Mouse (Mus musculus) megakaryocyte progenitor cell, adult 5-6 weeks (primary cell): ENCODE results near the gene A3galt2. TPM values are rescaled to one million over a fixed set of nuclear protein-coding genes. Genes with fewer than 3 reads are reported as not detected.

Source experiments
- ATAC-seq: replicated peaks from 2 replicates; pipeline ENCODE4 v1.8.0; 2016; ENCODE audit warnings: mild to moderate bottlenecking, moderate TSS enrichment, inconsistent platforms; ENCODE audit not compliant: poor library complexity
- total RNA-seq, 2 experiments: library from RNA; stranded (forward) in 1 of 2; stranded (reverse) in 1 of 2; fragments of 157-497, 149-512 nt in 1 of 2; fragments of 200-1000 nt in 1 of 2; gene quantifications; 2 replicates each; pipeline versions ENCODE4 v1.2.3 to v1.2.4; 2015 to 2017

Gene A3galt2
- total RNA-seq, 2 experiments from 2014 or later, result not detected

- no peak for ATAC-seq
Observed at GRCm38 (mm10) chr4:128793710-128794109, 38.5 kb downstream of the A3galt2 start.

- no peak for ATAC-seq
Observed at GRCm38 (mm10) chr4:128794198-128794597, 39.0 kb downstream of the A3galt2 start.

GRCm38 (mm10) chr4:128795596-128795995, 40.4 kb downstream of the A3galt2 start:
- ATAC-seq, result peak; percentile 51

GRCm38 (mm10) chr4:128796788-128797187, 41.6 kb downstream of the A3galt2 start:
- peak; percentile 27 for ATAC-seq

- peak; percentile 38 for ATAC-seq
Observed at GRCm38 (mm10) chr4:128801675-128802465, 46.7 kb downstream of the A3galt2 start.

GRCm38 (mm10) chr4:128803569-128803968, 48.4 kb downstream of the A3galt2 start:
- no peak for ATAC-seq

- ATAC-seq, result 0 out of 2 replicates have a peak, but pooled peaks have one; percentile 9
Observed at GRCm38 (mm10) chr4:128804426-128805149, 49.4 kb downstream of the A3galt2 start.

GRCm38 (mm10) chr4:128805150-128806042, 50.2 kb downstream of the A3galt2 start:
- ATAC-seq, result no peak

GRCm38 (mm10) chr4:128806043-128806826, 51.1 kb downstream of the A3galt2 start, which contains the start of gene Zfp362:
Zfp362 (minus strand) TSS chr4:128806045.
- 0 out of 2 replicates have a peak, but pooled peaks have one; percentile 15 for ATAC-seq

- ATAC-seq, result peak; percentile 78
Observed at GRCm38 (mm10) chr4:128806827-128807179, 51.6 kb downstream of the A3galt2 start.

- ATAC-seq, result peak; percentile 91
Observed at GRCm38 (mm10) chr4:128811382-128812056, 56.4 kb downstream of the A3galt2 start.

- ATAC-seq, result no peak
Observed at GRCm38 (mm10) chr4:128817011-128817410, 61.8 kb downstream of the A3galt2 start.

Other genes with a start within 250 kb of the A3galt2 start
- 1.8 and 2.2 TPM in 2 replicates for gene Zscan20, start 145.3 kb upstream of the A3galt2 start, total RNA-seq (2015)
- 3.2 and 4.9 TPM in 2 replicates for gene Zscan20, start 145.3 kb upstream of the A3galt2 start, total RNA-seq (2017)
- gene Tlr12, start 136.7 kb upstream of the A3galt2 start, total RNA-seq (2015), result 0.15 and 0.49 TPM in 2 replicates
- 0.27 and 1.2 TPM in 2 replicates for gene Tlr12, start 136.7 kb upstream of the A3galt2 start, total RNA-seq (2017)
- 28.0 and 35.0 TPM in 2 replicates for gene Phc2, start 100.7 kb upstream of the A3galt2 start, total RNA-seq (2015)
- 13.9 and 21.2 TPM in 2 replicates for gene Phc2, start 100.7 kb upstream of the A3galt2 start, total RNA-seq (2017)
- gene Zfp362, start 50.7 kb downstream of the A3galt2 start, total RNA-seq (2015), result 20.5 and 22.2 TPM in 2 replicates
- 4.7 and 5.7 TPM in 2 replicates for gene Zfp362, start 50.7 kb downstream of the A3galt2 start, total RNA-seq (2017)
- 0.62 and 0.66 TPM in 2 replicates for gene Trim62, start 128.2 kb downstream of the A3galt2 start, total RNA-seq (2015)
- 0.33 and 0.41 TPM in 2 replicates for gene Trim62, start 128.2 kb downstream of the A3galt2 start, total RNA-seq (2017)
- 0.91 and 1.7 TPM in 2 replicates for gene Azin2, start 207.1 kb downstream of the A3galt2 start, total RNA-seq (2015)
- gene Azin2, start 207.1 kb downstream of the A3galt2 start, total RNA-seq (2017), result 2.1 and 2.2 TPM in 2 replicates
- 97.7 and 107 TPM in 2 replicates for gene Ak2, start 236.6 kb downstream of the A3galt2 start, total RNA-seq (2015)
- gene Ak2, start 236.6 kb downstream of the A3galt2 start, total RNA-seq (2017), result 165 and 176 TPM in 2 replicates